Mouse (Mus musculus) liver, adult 2 months (tissue): ENCODE results near the gene Pnp2.

Source experiments
- CTCF ChIP-seq: fragments of 200-500 bp; IDR thresholded peaks from 2 replicates; pipeline ENCODE4 v1.5.1; 2011; ENCODE audit warnings: low read depth, low read length, control low read depth
- POLR2A ChIP-seq: fragments of 200-500 bp; IDR thresholded peaks from 2 replicates; pipeline ENCODE4 v1.6.1; 2011; ENCODE audit warnings: low read length, control low read depth; ENCODE audit not compliant: insufficient read depth; ENCODE audit errors: extremely low read depth

DNA sequence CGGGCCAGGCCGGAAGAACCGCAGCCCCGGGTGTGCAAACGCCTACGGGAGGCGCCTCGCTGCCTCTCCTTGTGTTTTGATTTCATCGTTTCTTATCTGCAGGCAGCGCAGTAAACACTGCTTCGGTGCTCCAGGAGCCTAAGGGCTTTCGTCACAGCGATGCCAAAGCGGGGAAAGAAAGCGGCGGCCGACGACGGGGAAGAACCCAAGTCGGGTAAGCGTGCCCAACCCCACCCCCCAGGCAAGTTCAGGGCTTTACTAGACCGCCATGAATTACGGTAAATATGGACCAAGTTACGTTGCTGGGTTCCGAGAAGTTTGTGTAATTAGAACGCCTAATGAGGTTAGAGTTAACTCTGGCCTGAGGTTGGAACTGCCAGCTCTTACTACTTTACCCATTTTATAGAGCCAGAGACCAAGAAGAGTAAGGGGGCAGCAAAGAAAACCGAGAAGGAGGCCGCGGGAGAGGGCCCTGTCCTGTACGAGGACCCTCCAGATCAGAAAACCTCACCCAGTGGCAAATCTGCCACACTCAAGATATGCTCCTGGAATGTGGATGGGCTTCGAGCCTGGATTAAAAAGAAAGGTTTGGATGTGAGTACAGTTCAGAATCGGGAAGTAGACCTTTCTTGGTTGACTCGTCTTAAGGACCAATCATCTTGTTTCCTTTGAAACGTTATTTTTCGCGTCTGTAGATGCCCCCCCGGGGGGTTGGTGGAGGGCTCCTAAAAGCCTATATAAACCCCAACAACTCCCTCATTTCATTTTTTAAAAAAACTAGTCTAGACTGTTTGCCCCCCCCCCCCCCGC, 30.5 kb upstream of the Pnp2 start:
- TF ChIP-seq POLR2A (no peak), CTCF (no peak)
